Comparison of ENCODE assay signal across 28 mouse cellular contexts in the genomic region with DNA sequence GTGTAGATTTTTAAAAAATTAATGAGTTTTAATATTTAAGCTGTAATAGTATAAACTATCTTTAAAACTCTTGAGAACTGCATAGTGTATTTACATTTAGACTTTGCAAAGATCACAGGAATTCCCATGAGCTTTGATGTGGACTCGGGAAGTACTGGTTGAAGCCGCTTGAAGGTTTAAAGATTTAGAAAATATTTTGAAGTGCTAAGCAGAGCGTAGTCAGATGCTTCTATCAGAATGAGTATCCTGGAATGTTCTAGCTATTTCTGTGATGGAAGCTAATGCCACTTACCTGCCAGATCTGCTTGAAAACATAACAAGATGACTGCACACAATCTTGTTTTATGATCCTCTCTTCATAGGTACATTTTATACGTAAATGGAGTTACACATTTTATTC.
"Had no signal": no experiment of that assay in that cellular context is flagged by ENCODE, and none has a peak within 500 bp of the region (broad histone marks: within the 10 kb centered on the region; RNA-seq: fewer than 3 reads in every experiment).

No protein-coding gene starts in this region.

- DNase-seq: layer of hippocampus, postnatal 36 days; left cerebral cortex, postnatal 4 days; liver; liver, embryonic 13.5 days; liver, postnatal 0 days; lung, adult 2 months; lung, postnatal 10 days; lung, postnatal 36 days; midbrain, embryonic 14.5 days had no signal

- H3K27ac ChIP-seq: left cerebral cortex, adult 2 months; limb, embryonic 10.5 days; limb, embryonic 12.5 days; limb, embryonic 13.5 days; limb, embryonic 15.5 days; liver, embryonic 12.5 days; liver, embryonic 13.5 days; liver, embryonic 14.5 days; liver, embryonic 15.5 days; macrophage; midbrain, embryonic 10.5 days; midbrain, embryonic 12.5 days; midbrain, embryonic 13.5 days; midbrain, embryonic 15.5 days; neural tube, embryonic 12.5 days had no signal

- H3K27me3 ChIP-seq: limb, embryonic 12.5 days; limb, embryonic 13.5 days; limb, embryonic 15.5 days; liver, embryonic 12.5 days; liver, embryonic 13.5 days; liver, embryonic 15.5 days; megakaryocyte, embryonic 14.5 days; midbrain, embryonic 12.5 days; midbrain, embryonic 13.5 days; midbrain, embryonic 15.5 days; neural tube, embryonic 12.5 days had no signal

- H3K4me3 ChIP-seq: left cerebral cortex, adult 2 months; limb, embryonic 10.5 days; limb, embryonic 12.5 days; limb, embryonic 13.5 days; limb, embryonic 15.5 days; liver, embryonic 12.5 days; liver, embryonic 13.5 days; liver, embryonic 15.5 days; megakaryocyte, embryonic 14.5 days; midbrain, embryonic 10.5 days; midbrain, embryonic 12.5 days; midbrain, embryonic 13.5 days; midbrain, embryonic 15.5 days; myocyte; neural tube, embryonic 12.5 days had no signal

- H3K4me1 ChIP-seq: limb, embryonic 10.5 days; limb, embryonic 12.5 days; limb, embryonic 13.5 days; liver, embryonic 12.5 days; liver, embryonic 13.5 days; liver, embryonic 15.5 days; midbrain, embryonic 10.5 days; midbrain, embryonic 12.5 days; midbrain, embryonic 13.5 days; midbrain, embryonic 15.5 days; neural tube, embryonic 12.5 days had no signal

- H3K9ac ChIP-seq: limb, embryonic 12.5 days; limb, embryonic 13.5 days; limb, embryonic 15.5 days; liver, embryonic 12.5 days; liver, embryonic 13.5 days; liver, embryonic 14.5 days; liver, embryonic 15.5 days; liver, postnatal 0 days; midbrain, embryonic 12.5 days; midbrain, embryonic 13.5 days; midbrain, embryonic 15.5 days; neural tube, embryonic 12.5 days had no signal

- ATAC-seq: liver, embryonic 12.5 days; liver, postnatal 0 days; midbrain, embryonic 13.5 days; midbrain, embryonic 15.5 days; midbrain, embryonic 16.5 days had no signal

- H3K9me3 ChIP-seq: limb, embryonic 10.5 days; limb, embryonic 12.5 days; limb, embryonic 13.5 days; limb, embryonic 15.5 days; liver, embryonic 12.5 days; liver, embryonic 13.5 days; liver, embryonic 15.5 days; megakaryocyte, embryonic 14.5 days; midbrain, embryonic 10.5 days; midbrain, embryonic 12.5 days; midbrain, embryonic 13.5 days; midbrain, embryonic 15.5 days; neural tube, embryonic 12.5 days had no signal

- H3K4me2 ChIP-seq: limb, embryonic 12.5 days; limb, embryonic 13.5 days; limb, embryonic 15.5 days; liver, embryonic 11.5 days; liver, embryonic 12.5 days; liver, embryonic 13.5 days; liver, embryonic 15.5 days; midbrain, embryonic 11.5 days; midbrain, embryonic 12.5 days; midbrain, embryonic 13.5 days; midbrain, embryonic 15.5 days; neural tube, embryonic 12.5 days had no signal
